Mouse (Mus musculus) layer of hippocampus, adult 8-10 months (tissue): ENCODE data around the gene Gdap1l1. TPM values are rescaled to one million over a fixed set of nuclear protein-coding genes. Genes with fewer than 3 reads are reported as not detected.

ENCODE experiments used
- total RNA-seq, 4 experiments: library from RNA; stranded (reverse); gene quantifications; 2 replicates each; pipeline ENCODE4 v1.2.4; 2022

The Gdap1l1 gene
- total RNA-seq, 4 experiments from 2014 or later: 65.7 to 69.2 (median 68.0) TPM

Other genes starting within 250 kb of the Gdap1l1 start
- gene Tox2, start 235.4 kb upstream of the Gdap1l1 start, total RNA-seq: 10 to 100 TPM; 25.1 to 31.4 (median 26.0) TPM
- under 1 TPM; 0.27 to 0.48 (median 0.42) TPM for gene Jph2, start 40.5 kb upstream of the Gdap1l1 start, total RNA-seq
- 10 to 100 TPM; 20.1 to 22.9 (median 22.6) TPM for gene Oser1, start 13.8 kb upstream of the Gdap1l1 start, total RNA-seq
- gene Fitm2, start 34.2 kb downstream of the Gdap1l1 start, total RNA-seq: 10 to 100 TPM; 17.0 to 23.5 (median 20.7) TPM
- gene R3hdml, start 53.8 kb downstream of the Gdap1l1 start, total RNA-seq: not detected
- not detected for gene Hnf4a, start 68.3 kb downstream of the Gdap1l1 start, total RNA-seq
- gene Ttpal, start 163.8 kb downstream of the Gdap1l1 start, total RNA-seq: 10 to 100 TPM; 48.2 to 50.3 (median 49.2) TPM
- gene Serinc3, start 206.7 kb downstream of the Gdap1l1 start, total RNA-seq: 100 to 1,000 TPM; 201 to 242 (median 213) TPM
- gene Pkig, start 219.9 kb downstream of the Gdap1l1 start, total RNA-seq: 10 to 100 TPM; 67.0 to 98.4 (median 83.6) TPM